Mouse (Mus musculus): ENCODE measurements around the gene Wwtr1. TPM values are rescaled to one million over a fixed set of nuclear protein-coding genes. Genes with fewer than 3 reads are reported as not detected.

Gene Wwtr1
- 6.6 and 9.4 TPM in 2 replicates for polyA plus RNA-seq (2014; fragmentation: Nextera tagmentation; extraction: Ambion mirVana)

- H3K27ac ChIP-seq (ENCODE audit: low read depth, low read length): peak within 1 kb of the TSS; percentile 74
- H3K36me3 ChIP-seq (ENCODE audit: control insufficient read depth, insufficient read depth, low read length): no peaks in the 10 kb centered on the region
- peak; percentile 82 for ATAC-seq (ENCODE audit: low read depth)
- H3K4me3 ChIP-seq (ENCODE audit: low read depth, low read length): peak within 1 kb of the TSS; percentile 70
- no peaks in the 10 kb centered on the region for H3K4me1 ChIP-seq (ENCODE audit: control insufficient read depth, insufficient read depth, low read length)
- H3K9ac ChIP-seq (replicated peaks; ENCODE audit: low read depth, low read length): peak within 1 kb of the TSS; percentile 60
- H3K9me3 ChIP-seq (ENCODE audit: control insufficient read depth, low read length): no peaks in the 10 kb centered on the region
- under 1% methylated on average over 34 of the region's 36 CpGs for WGBS
- H3K4me2 ChIP-seq (ENCODE audit: low read depth, low read length): peak within 1 kb of the TSS; percentile 98
- H3K27me3 ChIP-seq (ENCODE audit: control insufficient read depth, insufficient read depth, low read length): no peaks in the 10 kb centered on the region; the same call in 1 of the 2 replicates
These were observed at the start of gene Wwtr1 for GRCm38 (mm10) chr3:57575660-57576055. TSS of gene Wwtr1 (minus strand) at chr3:57575910.

GRCm38 (mm10) chr3:57619718-57620117, 44.0 kb upstream of the Wwtr1 start:
- no peak overlapping the region for H3K4me2 ChIP-seq (ENCODE audit: low read depth, low read length)
- WGBS: 80% methylated on average over 4 of the region's 4 CpGs
- no peak overlapping the region for H3K4me3 ChIP-seq (ENCODE audit: low read depth, low read length)
- H3K27me3 ChIP-seq (ENCODE audit: control insufficient read depth, insufficient read depth, low read length): no peaks in the 10 kb centered on the region
- no peaks in the 10 kb centered on the region for H3K4me1 ChIP-seq (ENCODE audit: control insufficient read depth, insufficient read depth, low read length)
- ATAC-seq (ENCODE audit: low read depth): no peak
- no peaks in the 10 kb centered on the region for H3K36me3 ChIP-seq (ENCODE audit: control insufficient read depth, insufficient read depth, low read length)
- no peaks in the 10 kb centered on the region for H3K9me3 ChIP-seq (ENCODE audit: control insufficient read depth, low read length)
- H3K27ac ChIP-seq (ENCODE audit: low read depth, low read length): no peak overlapping the region
- H3K9ac ChIP-seq (replicated peaks; ENCODE audit: low read depth, low read length): no peak overlapping the region

- no peak for ATAC-seq (ENCODE audit: low read depth)
- Histone ChIP-seq H3K27me3 (ENCODE audit: control insufficient read depth, insufficient read depth, low read length) (no peaks in the 10 kb centered on the region), H3K9me3 (ENCODE audit: control insufficient read depth, low read length) (no peaks in the 10 kb centered on the region), H3K4me3 (ENCODE audit: low read depth, low read length) (no peak overlapping the region), H3K4me2 (ENCODE audit: low read depth, low read length) (no peak overlapping the region), H3K9ac (replicated peaks; ENCODE audit: low read depth, low read length) (no peak overlapping the region), H3K4me1 (ENCODE audit: control insufficient read depth, insufficient read depth, low read length) (no peaks in the 10 kb centered on the region), H3K27ac (ENCODE audit: low read depth, low read length) (no peak overlapping the region), H3K36me3 (ENCODE audit: control insufficient read depth, insufficient read depth, low read length) (no peaks in the 10 kb centered on the region)
- 93% methylated on average over 4 of the region's 4 CpGs for WGBS
These were observed 39.9 kb upstream of the Wwtr1 start for GRCm38 (mm10) chr3:57615652-57616051.

- H3K9me3 ChIP-seq (ENCODE audit: control insufficient read depth, low read length): no peaks in the 10 kb centered on the region
- ATAC-seq (ENCODE audit: low read depth): no peak
- WGBS: 83% methylated on average over 3 of the region's 3 CpGs
These were observed 36.8 kb upstream of the Wwtr1 start for GRCm38 (mm10) chr3:57612430-57612997.

GRCm38 (mm10) chr3:57611776-57612175, 36.1 kb upstream of the Wwtr1 start:
- no peak overlapping the region for H3K4me3 ChIP-seq (ENCODE audit: low read depth, low read length)
- H3K36me3 ChIP-seq (ENCODE audit: control insufficient read depth, insufficient read depth, low read length): no peaks in the 10 kb centered on the region
- no peak overlapping the region for H3K4me2 ChIP-seq (ENCODE audit: low read depth, low read length)
- H3K27me3 ChIP-seq (ENCODE audit: control insufficient read depth, insufficient read depth, low read length): no peaks in the 10 kb centered on the region
- H3K9ac ChIP-seq (replicated peaks; ENCODE audit: low read depth, low read length): no peak overlapping the region
- H3K9me3 ChIP-seq (ENCODE audit: control insufficient read depth, low read length): no peaks in the 10 kb centered on the region
- no peak for ATAC-seq (ENCODE audit: low read depth)
- 80% methylated on average over 7 of the region's 7 CpGs for WGBS
- H3K4me1 ChIP-seq (ENCODE audit: control insufficient read depth, insufficient read depth, low read length): no peaks in the 10 kb centered on the region
- no peak overlapping the region for H3K27ac ChIP-seq (ENCODE audit: low read depth, low read length)

More at GRCm38 (mm10) chr3:57612430-57612997, 36.8 kb upstream of the Wwtr1 start:
- no peak overlapping the region for H3K27ac ChIP-seq (ENCODE audit: low read depth, low read length)
- no peaks in the 10 kb centered on the region for H3K27me3 ChIP-seq (ENCODE audit: control insufficient read depth, insufficient read depth, low read length)
- H3K36me3 ChIP-seq (ENCODE audit: control insufficient read depth, insufficient read depth, low read length): no peaks in the 10 kb centered on the region
- H3K4me1 ChIP-seq (ENCODE audit: control insufficient read depth, insufficient read depth, low read length): no peaks in the 10 kb centered on the region
- no peak overlapping the region for H3K9ac ChIP-seq (replicated peaks; ENCODE audit: low read depth, low read length)
- H3K4me2 ChIP-seq (ENCODE audit: low read depth, low read length): no peak overlapping the region
- H3K4me3 ChIP-seq (ENCODE audit: low read depth, low read length): no peak overlapping the region

- Histone ChIP-seq H3K27ac (ENCODE audit: low read depth, low read length) (no peak overlapping the region), H3K9me3 (ENCODE audit: control insufficient read depth, low read length) (no peaks in the 10 kb centered on the region), H3K36me3 (ENCODE audit: control insufficient read depth, insufficient read depth, low read length) (no peaks in the 10 kb centered on the region), H3K4me3 (ENCODE audit: low read depth, low read length) (no peak overlapping the region), H3K4me1 (ENCODE audit: control insufficient read depth, insufficient read depth, low read length) (no peaks in the 10 kb centered on the region), H3K4me2 (ENCODE audit: low read depth, low read length) (no peak overlapping the region), H3K9ac (replicated peaks; ENCODE audit: low read depth, low read length) (no peak overlapping the region), H3K27me3 (ENCODE audit: control insufficient read depth, insufficient read depth, low read length) (no peaks in the 10 kb centered on the region)
- no peak for ATAC-seq (ENCODE audit: low read depth)
- WGBS: 61% methylated on average over 1 of the region's 1 CpGs
These were observed 28.9 kb upstream of the Wwtr1 start for GRCm38 (mm10) chr3:57604618-57605015.

GRCm38 (mm10) chr3:57603891-57604617, 28.3 kb upstream of the Wwtr1 start:
- Histone ChIP-seq H3K27ac (ENCODE audit: low read depth, low read length) (no peak overlapping the region), H3K36me3 (ENCODE audit: control insufficient read depth, insufficient read depth, low read length) (no peaks in the 10 kb centered on the region), H3K4me2 (ENCODE audit: low read depth, low read length) (no peak overlapping the region), H3K4me3 (ENCODE audit: low read depth, low read length) (no peak overlapping the region), H3K9ac (replicated peaks; ENCODE audit: low read depth, low read length) (no peak overlapping the region), H3K9me3 (ENCODE audit: control insufficient read depth, low read length) (no peaks in the 10 kb centered on the region), H3K4me1 (ENCODE audit: control insufficient read depth, insufficient read depth, low read length) (no peaks in the 10 kb centered on the region), H3K27me3 (ENCODE audit: control insufficient read depth, insufficient read depth, low read length) (no peaks in the 10 kb centered on the region)
- no peak for ATAC-seq (ENCODE audit: low read depth)
- 75% methylated on average over 5 of the region's 5 CpGs for WGBS

- Histone ChIP-seq H3K27me3 (ENCODE audit: control insufficient read depth, insufficient read depth, low read length) (no peaks in the 10 kb centered on the region), H3K4me3 (ENCODE audit: low read depth, low read length) (no peak overlapping the region), H3K27ac (ENCODE audit: low read depth, low read length) (no peak overlapping the region), H3K9ac (replicated peaks; ENCODE audit: low read depth, low read length) (no peak overlapping the region), H3K9me3 (ENCODE audit: control insufficient read depth, low read length) (no peaks in the 10 kb centered on the region), H3K4me2 (ENCODE audit: low read depth, low read length) (no peak overlapping the region), H3K36me3 (ENCODE audit: control insufficient read depth, insufficient read depth, low read length) (no peaks in the 10 kb centered on the region), H3K4me1 (ENCODE audit: control insufficient read depth, insufficient read depth, low read length) (no peaks in the 10 kb centered on the region)
- 92% methylated on average over 4 of the region's 4 CpGs for WGBS
- ATAC-seq (ENCODE audit: low read depth): no peak
These were observed 26.9 kb upstream of the Wwtr1 start for GRCm38 (mm10) chr3:57602610-57603009.

GRCm38 (mm10) chr3:57596566-57596965, 20.9 kb upstream of the Wwtr1 start:
- Histone ChIP-seq H3K4me2 (ENCODE audit: low read depth, low read length) (no peak overlapping the region), H3K4me1 (ENCODE audit: control insufficient read depth, insufficient read depth, low read length) (no peaks in the 10 kb centered on the region)
- 69% methylated on average over 7 of the region's 7 CpGs for WGBS

More at GRCm38 (mm10) chr3:57596566-57596965, 20.9 kb upstream of the Wwtr1 start:
- no peak overlapping the region for H3K4me3 ChIP-seq (ENCODE audit: low read depth, low read length)
- H3K9me3 ChIP-seq (ENCODE audit: control insufficient read depth, low read length): no peaks in the 10 kb centered on the region
- H3K27ac ChIP-seq (ENCODE audit: low read depth, low read length): no peak overlapping the region
- ATAC-seq (ENCODE audit: low read depth): no peak
- H3K36me3 ChIP-seq (ENCODE audit: control insufficient read depth, insufficient read depth, low read length): no peaks in the 10 kb centered on the region
- no peak overlapping the region for H3K9ac ChIP-seq (replicated peaks; ENCODE audit: low read depth, low read length)
- no peaks in the 10 kb centered on the region for H3K27me3 ChIP-seq (ENCODE audit: control insufficient read depth, insufficient read depth, low read length)
